Mouse (Mus musculus) hindbrain, embryonic 12.5 days (tissue): ENCODE data around the gene Tmem141. TPM values are rescaled to one million over a fixed set of nuclear protein-coding genes. Genes with fewer than 3 reads are reported as not detected.

Experiments
- ATAC-seq: fragments of 200-750 bp; cut with Nextera tagmentation; 2 replicates; pipeline ENCODE4 v1.8.0; 2017; ENCODE audit warnings: moderate TSS enrichment; ENCODE audit not compliant: low FRiP score
- H3K27ac ChIP-seq: fragments of 300-500 bp; sonication (generic); 2 replicates; pipeline ENCODE4 v1.5.1; 2016; ENCODE audit warnings: mild to moderate bottlenecking
- H3K27me3 ChIP-seq: fragments of 300-500 bp; sonication (generic); 2 replicates; pipeline ENCODE4 v1.6.1; 2016; ENCODE audit warnings: mild to moderate bottlenecking
- H3K36me3 ChIP-seq: fragments of 300-500 bp; sonication (generic); 2 replicates; pipeline ENCODE4 v1.6.1; 2016; ENCODE audit warnings: mild to moderate bottlenecking
- H3K4me1 ChIP-seq: fragments of 300-500 bp; sonication (generic); 2 replicates; pipeline ENCODE4 v1.6.1; 2016
- H3K4me2 ChIP-seq: fragments of 300-500 bp; sonication (generic); replicated peaks from 2 replicates; pipeline ENCODE4 v1.6.1; 2016; ENCODE audit warnings: mild to moderate bottlenecking
- H3K4me3 ChIP-seq: fragments of 300-500 bp; sonication (generic); 2 replicates; pipeline ENCODE4 v1.5.1; 2016; ENCODE audit warnings: mild to moderate bottlenecking
- H3K9ac ChIP-seq: fragments of 300-500 bp; sonication (generic); 2 replicates; pipeline ENCODE4 v1.6.1; 2016; ENCODE audit warnings: mild to moderate bottlenecking, moderate library complexity
- H3K9me3 ChIP-seq: fragments of 300-500 bp; sonication (generic); replicated peaks from 2 replicates; pipeline ENCODE4 v1.6.1; 2016; ENCODE audit warnings: mild to moderate bottlenecking
- WGBS: fragments of 180-500 bp; shearing (Covaris S2); methylation state at CpG from one replicate; pipeline ENCODE4 v1.1.7; 2016; 5-methylcytosine and 5-hydroxymethylcytosine counted together
- polyA plus RNA-seq: library from polyadenylated mRNA; unstranded; fragments of >200 nt; fragmentation: Nextera tagmentation; extraction: Ambion mirVana; gene quantifications from 2 replicates; pipeline ENCODE4 v1.2.1, GENCODE M21; 2016

Gene Tmem141
- polyA plus RNA-seq, 1 experiment from 2014 or later: 21.7 TPM

GRCm38 (mm10) chr2:25634046-25634445 lies 12.2 kb upstream of the Tmem141 start:
- H3K4me3 ChIP-seq: no peak overlapping the region
- no peak overlapping the region for H3K9ac ChIP-seq
- H3K36me3 ChIP-seq: no peaks in the 10 kb centered on the region
- H3K9me3 ChIP-seq: no peaks in the 10 kb centered on the region
- no peak overlapping the region for H3K4me2 ChIP-seq
- 56% methylated on average over 1 of the region's 1 CpGs for WGBS
- no peak overlapping the region for H3K27ac ChIP-seq
- H3K27me3 ChIP-seq: no peaks in the 10 kb centered on the region
- H3K4me1 ChIP-seq: no peaks in the 10 kb centered on the region
- ATAC-seq: no peak

- Histone ChIP-seq H3K27ac (no peak overlapping the region), H3K4me3 (no peak overlapping the region), H3K36me3 (no peaks in the 10 kb centered on the region), H3K4me1 (no peaks in the 10 kb centered on the region), H3K9me3 (no peaks in the 10 kb centered on the region), H3K4me2 (no peak overlapping the region), H3K27me3 (no peaks in the 10 kb centered on the region), H3K9ac (no peak overlapping the region)
- no peak for ATAC-seq
- WGBS: 87% methylated on average over 3 of the region's 3 CpGs
Observed at GRCm38 (mm10) chr2:25633616-25634015, 11.8 kb upstream of the Tmem141 start.

DNA sequence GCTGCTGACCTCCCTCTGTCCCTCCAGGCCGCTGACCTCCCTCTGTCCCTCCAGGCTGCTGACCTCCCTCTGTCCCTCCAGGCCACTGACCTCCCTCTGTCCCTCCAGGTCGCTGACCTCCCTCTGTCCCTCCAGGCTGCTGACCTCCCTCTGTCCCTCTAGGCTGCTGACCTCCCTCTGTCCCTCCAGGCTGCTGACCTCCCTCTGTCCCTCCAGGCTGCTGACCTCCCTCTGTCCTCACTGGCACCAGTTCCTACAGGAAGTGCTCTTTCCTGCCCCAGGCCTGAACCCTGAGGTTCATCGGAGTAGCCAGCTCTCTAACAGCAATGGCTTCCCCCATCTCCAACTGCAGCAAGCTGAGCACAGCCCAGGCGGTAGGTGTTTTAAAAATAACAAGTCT lies 6.9 kb upstream of the Tmem141 start:
- no peak overlapping the region for H3K27ac ChIP-seq
- no peaks in the 10 kb centered on the region for H3K4me1 ChIP-seq
- no peak for ATAC-seq
- no peaks in the 10 kb centered on the region for H3K36me3 ChIP-seq
- H3K9me3 ChIP-seq: no peaks in the 10 kb centered on the region
- no peak overlapping the region for H3K9ac ChIP-seq
- 35% methylated on average over 4 of the region's 4 CpGs for WGBS
- no peaks in the 10 kb centered on the region; the same call in 1 of the 2 replicates for H3K27me3 ChIP-seq
- H3K4me2 ChIP-seq: no peak overlapping the region
- no peak overlapping the region for H3K4me3 ChIP-seq

DNA sequence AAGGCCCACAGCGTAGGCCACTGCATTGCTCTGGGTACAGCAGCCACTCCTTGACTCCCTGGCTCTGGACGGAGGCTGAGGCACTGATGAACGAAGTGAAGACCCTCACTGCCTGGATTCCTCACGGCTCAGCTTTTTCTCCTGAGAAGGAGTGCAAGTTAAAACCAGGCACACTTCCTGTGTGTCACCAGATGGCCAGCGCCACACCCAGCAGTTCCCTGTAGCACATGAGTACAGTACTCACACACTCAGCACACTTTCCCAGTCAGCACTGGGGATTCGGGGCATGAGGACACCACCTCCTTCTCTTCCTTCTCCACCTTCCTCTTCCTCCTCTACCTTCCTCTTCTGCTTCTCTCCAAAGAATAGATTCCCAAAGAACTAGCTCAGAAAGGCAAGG lies 6.0 kb upstream of the Tmem141 start, which contains the start of gene Fcna:
TSS of gene Fcna (minus strand) at position 220 of the 400 bp plus-strand sequence.
- H3K9me3 ChIP-seq: no peaks in the 10 kb centered on the region
- no peak for ATAC-seq
- WGBS: 86% methylated on average over 6 of the region's 6 CpGs
- no peaks in the 10 kb centered on the region for H3K36me3 ChIP-seq
- no peaks in the 10 kb centered on the region; the same call in 1 of the 2 replicates for H3K27me3 ChIP-seq
- H3K4me1 ChIP-seq: no peaks in the 10 kb centered on the region
- no peak within 1 kb of the TSS for H3K27ac ChIP-seq
- H3K4me2 ChIP-seq: no peak within 1 kb of the TSS
- H3K4me3 ChIP-seq: no peak within 1 kb of the TSS
- H3K9ac ChIP-seq: no peak within 1 kb of the TSS

- Histone ChIP-seq H3K36me3 (no peaks in the 10 kb centered on the region), H3K27ac (no peak overlapping the region), H3K4me2 (no peak overlapping the region), H3K27me3 (no peaks in the 10 kb centered on the region; the same call in 1 of the 2 replicates), H3K4me1 (peaks cover 10% of the 10 kb centered on the region; the same call in 1 of the 2 replicates), H3K4me3 (no peak overlapping the region), H3K9ac (no peak overlapping the region), H3K9me3 (no peaks in the 10 kb centered on the region)
- no peak for ATAC-seq
- WGBS: 55% methylated on average over 5 of the region's 5 CpGs
Observed at GRCm38 (mm10) chr2:25625986-25626385, 4.2 kb upstream of the Tmem141 start.

DNA sequence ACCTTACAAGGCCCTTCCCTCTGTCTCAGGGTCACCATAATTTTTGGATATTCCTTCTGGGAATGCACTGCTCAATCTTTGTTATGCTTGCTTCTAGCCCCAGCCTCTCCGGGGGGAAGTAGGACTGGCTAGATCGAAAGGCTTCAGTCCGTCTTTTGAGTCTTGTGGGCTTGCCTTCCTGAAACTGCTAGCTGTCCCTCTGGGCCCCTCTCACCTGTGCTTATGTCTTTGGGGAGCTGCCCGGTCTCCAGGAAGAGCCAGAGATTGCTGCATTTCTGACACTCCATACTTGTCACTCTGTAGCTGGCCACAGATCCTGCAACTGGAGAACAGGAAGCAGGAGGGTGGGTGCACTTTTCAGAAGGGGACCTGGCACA lies 965 bp downstream of the Tmem141 start:
- Histone ChIP-seq H3K27me3 (peaks cover 30% of the 10 kb centered on the region), H3K4me3 (peak overlapping the region; percentile 46; the same call in 1 of the 2 replicates), H3K9ac (no peak overlapping the region), H3K36me3 (no peaks in the 10 kb centered on the region), H3K9me3 (no peaks in the 10 kb centered on the region), H3K27ac (no peak overlapping the region), H3K4me2 (peak overlapping the region; percentile 75), H3K4me1 (peaks cover 11% of the 10 kb centered on the region; the same call in 1 of the 2 replicates)
- WGBS: 83% methylated on average over 4 of the region's 4 CpGs
- ATAC-seq: no peak

DNA sequence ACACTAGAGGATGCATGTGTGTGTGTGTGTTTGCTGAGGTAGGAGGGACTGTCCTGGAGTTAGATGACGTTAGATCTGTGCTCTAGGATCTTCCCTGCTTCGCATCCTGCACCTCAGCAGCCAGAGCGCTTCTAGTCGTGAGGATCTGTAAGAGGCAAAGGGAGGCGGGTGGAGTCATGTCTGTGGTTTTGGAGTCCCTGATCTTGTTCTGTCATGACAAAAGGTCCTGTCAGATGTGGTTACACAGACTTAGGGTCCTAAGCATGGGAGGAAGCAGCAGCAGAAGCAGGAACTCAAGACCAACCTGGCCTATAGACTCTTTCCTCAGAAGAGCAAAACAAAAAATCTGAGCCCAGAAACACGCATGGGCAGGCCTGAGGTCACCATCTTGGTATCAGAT lies 1.4 kb downstream of the Tmem141 start:
- WGBS: 81% methylated on average over 6 of the region's 6 CpGs
- ATAC-seq: no peak
- H3K27ac ChIP-seq: no peak overlapping the region
- H3K9me3 ChIP-seq: no peaks in the 10 kb centered on the region
- H3K27me3 ChIP-seq: peaks cover 35% of the 10 kb centered on the region
- H3K4me3 ChIP-seq: no peak overlapping the region
- peaks cover 11% of the 10 kb centered on the region; the same call in 1 of the 2 replicates for H3K4me1 ChIP-seq
- H3K4me2 ChIP-seq: no peak overlapping the region
- H3K36me3 ChIP-seq: no peaks in the 10 kb centered on the region
- H3K9ac ChIP-seq: no peak overlapping the region

DNA sequence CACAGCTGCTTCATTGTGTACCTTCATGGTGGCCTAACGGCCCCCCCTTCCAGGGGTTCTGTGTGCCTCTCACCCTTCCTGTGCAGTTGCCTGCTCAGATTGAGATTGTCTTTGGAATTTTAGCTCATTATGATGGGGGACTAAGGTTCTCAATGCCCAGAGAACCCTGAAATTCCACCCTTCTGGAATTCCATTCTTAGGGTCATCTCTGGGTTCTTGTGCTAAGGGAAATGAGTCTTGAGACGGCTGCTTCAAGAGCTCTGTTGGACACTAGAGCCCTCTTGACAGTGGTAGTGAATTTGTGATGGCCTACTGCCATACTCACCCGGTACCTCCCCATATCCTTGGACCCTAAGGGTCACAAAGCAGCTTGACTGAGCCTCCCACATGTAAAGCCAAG lies 4.2 kb downstream of the Tmem141 start, which contains the start of gene Ccdc183:
TSS of gene Ccdc183 (minus strand) at position 101 of the 400 bp plus-strand sequence.
- no peaks in the 10 kb centered on the region for H3K36me3 ChIP-seq
- 79% methylated on average over 3 of the region's 3 CpGs for WGBS
- H3K9ac ChIP-seq: no peak within 1 kb of the TSS
- peaks cover 11% of the 10 kb centered on the region; the same call in 1 of the 2 replicates for H3K4me1 ChIP-seq
- H3K9me3 ChIP-seq: no peaks in the 10 kb centered on the region
- H3K4me2 ChIP-seq: no peak within 1 kb of the TSS
- no peak within 1 kb of the TSS for H3K4me3 ChIP-seq
- H3K27ac ChIP-seq: no peak within 1 kb of the TSS
- no peak for ATAC-seq
- peaks cover 55% of the 10 kb centered on the region for H3K27me3 ChIP-seq

GRCm38 (mm10) chr2:25616398-25616797 lies 5.4 kb downstream of the Tmem141 start:
- Histone ChIP-seq H3K4me1 (peaks cover 5% of the 10 kb centered on the region; the same call in 1 of the 2 replicates), H3K27me3 (peaks cover 55% of the 10 kb centered on the region), H3K9ac (no peak overlapping the region), H3K36me3 (no peaks in the 10 kb centered on the region), H3K9me3 (no peaks in the 10 kb centered on the region), H3K4me2 (0 out of 2 replicates have a peak overlapping the region, but pooled peaks have one; percentile 2), H3K27ac (no peak overlapping the region), H3K4me3 (no peak overlapping the region)
- WGBS: 18% methylated on average over 22 of the region's 22 CpGs
- ATAC-seq: no peak

- Histone ChIP-seq H3K27ac (peak overlapping the region; percentile 93), H3K4me2 (peak overlapping the region; percentile 66), H3K36me3 (no peaks in the 10 kb centered on the region), H3K4me1 (peaks cover 19% of the 10 kb centered on the region), H3K4me3 (peak overlapping the region; percentile 95), H3K27me3 (peaks cover 15% of the 10 kb centered on the region), H3K9me3 (no peaks in the 10 kb centered on the region), H3K9ac (no peak overlapping the region)
- ATAC-seq: peak; percentile 39
- 67% methylated on average over 10 of the region's 10 CpGs for WGBS
Observed at GRCm38 (mm10) chr2:25608671-25609070, 13.1 kb downstream of the Tmem141 start.

DNA sequence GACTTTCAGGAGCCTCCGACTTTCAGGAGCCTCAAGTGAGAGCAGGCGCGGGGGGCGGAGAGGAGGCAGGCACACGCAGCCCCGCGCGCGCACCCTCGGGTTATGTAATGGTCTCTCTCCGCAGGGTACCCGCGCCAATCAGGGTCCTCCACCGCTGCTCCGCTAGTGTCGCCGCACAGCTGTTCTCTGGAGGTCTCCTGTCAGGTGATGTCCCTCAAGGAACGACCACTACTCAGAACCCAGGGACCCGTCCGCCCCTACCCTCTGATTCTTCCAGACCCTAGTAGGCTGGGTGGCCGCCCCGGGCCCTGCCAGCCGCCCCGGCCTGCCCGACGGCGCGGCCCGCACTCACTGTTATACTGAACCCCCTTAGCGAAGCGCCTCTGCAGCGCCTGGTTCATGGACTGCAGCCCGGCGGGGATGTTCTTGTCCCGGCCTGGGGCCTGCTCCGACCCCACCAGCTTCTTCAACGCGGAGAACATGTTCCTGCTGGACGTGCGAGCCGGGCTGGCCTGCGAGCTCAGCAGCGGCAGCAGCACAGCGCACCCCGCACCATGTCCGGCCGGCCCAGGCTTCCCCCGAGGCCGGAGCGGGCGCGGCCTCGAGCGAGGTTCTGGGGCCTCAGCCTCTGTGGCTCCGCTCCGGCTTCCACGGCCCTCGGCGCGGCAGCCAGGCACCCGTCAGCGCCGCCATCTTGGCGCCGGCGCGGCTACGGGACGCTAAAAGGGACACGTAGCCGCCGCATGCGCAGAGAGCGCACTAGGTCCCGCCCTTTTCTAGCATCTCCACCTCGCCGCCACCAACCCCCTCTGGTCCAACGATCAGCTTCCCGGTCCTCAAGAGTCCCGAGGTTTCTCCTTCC lies 13.8 kb downstream of the Tmem141 start, which contains the start of gene Rabl6:
TSS of gene Rabl6 (minus strand) at position 761 of the 862 bp plus-strand sequence.
- Histone ChIP-seq H3K4me1 (peaks cover 19% of the 10 kb centered on the region), H3K9ac (peak within 1 kb of the TSS; percentile 95), H3K27ac (peak within 1 kb of the TSS; percentile 93), H3K4me2 (peak within 1 kb of the TSS; percentile 66), H3K27me3 (peaks cover 11% of the 10 kb centered on the region), H3K36me3 (peaks cover 4% of the 10 kb centered on the region; the same call in 1 of the 2 replicates), H3K4me3 (peak within 1 kb of the TSS; percentile 95), H3K9me3 (no peaks in the 10 kb centered on the region)
- WGBS: under 1% methylated on average over 80 of the region's 80 CpGs
- ATAC-seq: peak; percentile 90

DNA sequence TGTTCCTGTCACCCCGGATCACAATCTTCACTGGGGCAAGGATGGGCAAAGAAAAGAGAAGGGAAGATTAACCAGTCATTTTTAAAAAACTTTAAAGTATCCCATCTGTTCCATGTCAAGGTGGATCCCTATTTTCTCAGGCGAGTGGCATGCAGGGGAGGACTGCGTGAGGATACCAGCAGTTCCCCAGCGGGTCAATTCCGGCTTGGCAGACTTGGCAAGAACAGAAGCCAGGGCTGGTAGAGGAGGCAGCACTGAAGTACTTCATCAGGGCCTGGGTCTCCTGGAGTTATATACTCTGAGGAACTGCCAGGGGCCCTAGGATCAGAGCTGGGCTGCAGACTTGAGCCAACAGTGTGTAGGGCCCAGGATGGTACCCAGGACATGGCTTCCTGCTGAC lies 19.3 kb downstream of the Tmem141 start:
- Histone ChIP-seq H3K27ac (no peak overlapping the region), H3K9ac (0 out of 2 replicates have a peak overlapping the region, but pooled peaks have one; percentile 13), H3K4me1 (peaks cover 14% of the 10 kb centered on the region), H3K9me3 (no peaks in the 10 kb centered on the region), H3K27me3 (no peaks in the 10 kb centered on the region), H3K4me3 (no peak overlapping the region), H3K36me3 (peaks cover 58% of the 10 kb centered on the region), H3K4me2 (no peak overlapping the region)
- WGBS: 97% methylated on average over 5 of the region's 5 CpGs
- ATAC-seq: no peak
